Mouse (Mus musculus) testis, adult 2 months (tissue): ENCODE data around the gene Musk. TPM values are rescaled to one million over a fixed set of nuclear protein-coding genes. Genes with fewer than 3 reads are reported as not detected.

Source experiments
- H3K27ac ChIP-seq: fragments of 200-500 bp; 2 replicates; pipeline ENCODE4 v1.5.1; 2012; ENCODE audit warnings: low read depth, low read length; ENCODE audit not compliant: control insufficient read depth, insufficient read depth
- H3K27me3 ChIP-seq: fragments of 200-500 bp; 2 replicates; pipeline ENCODE4 v1.6.1; 2012; ENCODE audit warnings: mild to moderate bottlenecking, low read length, moderate library complexity; ENCODE audit not compliant: control insufficient read depth, insufficient read depth
- H3K36me3 ChIP-seq: fragments of 200-500 bp; 2 replicates; pipeline ENCODE4 v1.6.1; 2012; ENCODE audit warnings: mild to moderate bottlenecking, low read length; ENCODE audit not compliant: control insufficient read depth, insufficient read depth
- H3K4me1 ChIP-seq: fragments of 200-500 bp; 2 replicates; pipeline ENCODE4 v1.6.1; 2012; ENCODE audit warnings: low read length; ENCODE audit not compliant: control insufficient read depth, insufficient read depth
- H3K4me3 ChIP-seq: fragments of 200-500 bp; 2 replicates; pipeline ENCODE4 v1.5.1; 2012; ENCODE audit warnings: low read depth, mild to moderate bottlenecking, low read length, moderate library complexity, mixed read lengths; ENCODE audit not compliant: control insufficient read depth
- CTCF ChIP-seq: fragments of 200-500 bp; IDR thresholded peaks from 2 replicates; pipeline ENCODE4 v1.5.1; 2012; ENCODE audit warnings: low read depth, mild to moderate bottlenecking, inconsistent platforms, low read length, moderate library complexity; ENCODE audit not compliant: control insufficient read depth, insufficient read depth, insufficient replicate concordance
- POLR2A ChIP-seq: fragments of 200-500 bp; IDR thresholded peaks from 2 replicates; pipeline ENCODE4 v1.6.1; 2012; ENCODE audit warnings: low read depth, mild to moderate bottlenecking, inconsistent platforms, low read length, moderate library complexity; ENCODE audit not compliant: control insufficient read depth
- polyA plus RNA-seq: library from polyadenylated mRNA; depleted of rRNA; stranded (reverse); fragments of >200 nt; gene quantifications from 2 replicates; pipeline ENCODE4 v1.2.3, GENCODE M21; 2012

Gene Musk
- polyA plus RNA-seq, 1 experiment, result 0.28 TPM

- Histone ChIP-seq H3K4me3 (no peak overlapping the region), H3K27me3 (no peaks in the 10 kb centered on the region), H3K36me3 (no peaks in the 10 kb centered on the region), H3K4me1 (no peaks in the 10 kb centered on the region), H3K27ac (no peak overlapping the region)
- TF ChIP-seq POLR2A (no peak), CTCF (no peak)
Measured at GRCm38 (mm10) chr4:58288753-58289152, 3.0 kb downstream of the Musk start.

- no peak for TF ChIP-seq CTCF
- no peak for TF ChIP-seq POLR2A
- no peak overlapping the region for H3K27ac ChIP-seq
Measured at GRCm38 (mm10) chr4:58291828-58292227, 6.1 kb downstream of the Musk start.

GRCm38 (mm10) chr4:58293099-58293498, 7.3 kb downstream of the Musk start:
- Histone ChIP-seq H3K27ac (peak overlapping the region; percentile 55), H3K4me3 (no peak overlapping the region), H3K27me3 (no peaks in the 10 kb centered on the region), H3K36me3 (no peaks in the 10 kb centered on the region), H3K4me1 (no peaks in the 10 kb centered on the region)
- no peak for TF ChIP-seq POLR2A
- no peak for TF ChIP-seq CTCF

More at GRCm38 (mm10) chr4:58291828-58292227, 6.1 kb downstream of the Musk start:
- Histone ChIP-seq H3K27me3 (no peaks in the 10 kb centered on the region), H3K4me3 (no peak overlapping the region), H3K36me3 (no peaks in the 10 kb centered on the region), H3K4me1 (no peaks in the 10 kb centered on the region)

DNA sequence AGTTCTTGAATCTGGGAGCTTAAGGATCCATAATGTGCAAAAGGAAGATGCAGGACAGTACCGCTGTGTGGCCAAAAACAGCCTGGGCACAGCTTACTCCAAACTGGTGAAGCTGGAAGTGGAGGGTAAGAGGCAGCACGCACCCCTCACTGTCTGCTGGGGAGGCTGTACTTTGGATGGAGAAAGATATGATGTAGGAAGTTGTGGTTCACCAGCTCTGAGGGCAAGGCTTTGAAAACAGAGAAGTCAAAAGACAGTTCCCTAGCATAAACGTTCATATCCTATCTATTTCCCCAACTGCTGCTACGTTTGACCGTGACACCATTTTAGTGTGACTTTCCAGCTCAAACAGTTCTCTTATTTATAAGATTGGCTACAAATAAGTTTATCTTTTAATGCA, 18.1 kb downstream of the Musk start:
- no peaks in the 10 kb centered on the region for H3K36me3 ChIP-seq
- H3K4me1 ChIP-seq, result no peaks in the 10 kb centered on the region
- no peak overlapping the region for H3K27ac ChIP-seq
- no peak for TF ChIP-seq CTCF
- no peak for TF ChIP-seq POLR2A
- H3K27me3 ChIP-seq, result no peaks in the 10 kb centered on the region
- no peak overlapping the region for H3K4me3 ChIP-seq

GRCm38 (mm10) chr4:58304564-58304963, 18.8 kb downstream of the Musk start:
- TF ChIP-seq POLR2A (no peak), CTCF (no peak)
- Histone ChIP-seq H3K36me3 (no peaks in the 10 kb centered on the region), H3K4me3 (no peak overlapping the region), H3K27me3 (no peaks in the 10 kb centered on the region), H3K27ac (no peak overlapping the region), H3K4me1 (no peaks in the 10 kb centered on the region)

DNA sequence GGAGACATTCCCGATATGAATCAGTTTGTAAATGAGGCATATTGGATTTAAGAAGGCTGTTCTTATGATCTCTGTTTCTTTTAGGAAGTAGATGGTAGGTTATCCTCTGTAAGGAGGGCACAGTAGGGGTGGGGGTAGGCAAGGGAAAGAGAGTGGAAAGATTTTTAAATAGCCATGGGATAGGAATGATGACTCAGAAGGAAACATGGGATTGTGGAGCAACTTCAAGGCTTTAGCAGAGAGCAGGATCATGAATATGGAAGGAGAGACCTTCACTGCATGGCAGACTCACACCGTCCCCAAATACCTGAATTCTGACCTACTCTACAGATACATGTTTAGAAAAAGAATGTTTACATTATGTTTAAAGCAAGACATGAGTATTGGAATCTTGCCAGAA, 21.7 kb downstream of the Musk start:
- H3K27me3 ChIP-seq, result no peaks in the 10 kb centered on the region
- TF ChIP-seq CTCF (no peak), POLR2A (no peak)
- no peaks in the 10 kb centered on the region for H3K36me3 ChIP-seq
- H3K27ac ChIP-seq, result no peak overlapping the region
- no peaks in the 10 kb centered on the region for H3K4me1 ChIP-seq
- no peak overlapping the region for H3K4me3 ChIP-seq

DNA sequence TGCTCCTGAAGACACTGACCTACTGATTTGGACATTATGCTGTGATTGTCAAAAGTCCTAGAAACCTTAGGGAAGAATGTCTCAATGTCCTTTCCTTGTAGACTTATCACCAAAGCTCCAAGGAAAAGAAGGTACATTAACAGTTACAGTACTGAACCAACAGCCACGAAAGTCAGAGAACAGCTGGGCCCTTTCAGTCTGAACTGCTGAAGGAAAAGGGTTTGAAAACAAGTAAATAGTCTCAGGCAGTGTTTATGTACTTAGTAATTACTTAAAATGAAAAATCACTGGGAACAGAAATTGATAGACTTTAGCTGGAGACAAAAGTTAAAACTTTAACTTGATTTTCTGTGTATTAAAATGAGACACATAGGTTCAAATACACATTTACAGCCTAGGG, 27.6 kb downstream of the Musk start:
- H3K27ac ChIP-seq, result no peak overlapping the region
- no peaks in the 10 kb centered on the region for H3K4me1 ChIP-seq

More for the DNA sequence above, 27.6 kb downstream of the Musk start:
- Histone ChIP-seq H3K4me3 (no peak overlapping the region), H3K36me3 (no peaks in the 10 kb centered on the region), H3K27me3 (no peaks in the 10 kb centered on the region)
- TF ChIP-seq CTCF (no peak), POLR2A (no peak)
